Mouse (Mus musculus): ENCODE data around the gene Slc8a2. TPM values are rescaled to one million over a fixed set of nuclear protein-coding genes. Genes with fewer than 3 reads are reported as not detected.

The Slc8a2 gene
- total RNA-seq, 2 experiments from 2014 or later: 0.54 to 1.1 TPM

DNA sequence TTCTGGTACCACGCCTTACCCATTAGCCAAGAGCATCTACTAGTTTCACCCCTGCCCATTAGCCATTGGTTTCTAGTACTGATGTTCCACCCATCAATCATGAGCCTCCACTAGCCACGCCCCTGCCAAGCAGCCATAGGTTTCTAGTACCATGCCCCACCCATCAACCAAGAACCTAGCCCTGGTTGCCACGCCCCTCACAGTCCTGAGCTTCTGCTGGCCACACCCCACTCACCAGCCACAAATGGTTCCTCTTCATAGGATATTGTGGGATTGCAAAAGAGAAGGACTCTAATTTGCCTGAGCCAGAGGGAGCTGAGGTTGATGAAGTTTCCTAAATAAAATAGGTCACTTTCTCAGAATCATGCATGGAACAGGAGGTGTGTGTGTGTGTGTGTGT, 31.1 kb downstream of the Slc8a2 start:
- DNase-seq (ENCODE audit: low spot score in 2 of 2): no peak

DNA sequence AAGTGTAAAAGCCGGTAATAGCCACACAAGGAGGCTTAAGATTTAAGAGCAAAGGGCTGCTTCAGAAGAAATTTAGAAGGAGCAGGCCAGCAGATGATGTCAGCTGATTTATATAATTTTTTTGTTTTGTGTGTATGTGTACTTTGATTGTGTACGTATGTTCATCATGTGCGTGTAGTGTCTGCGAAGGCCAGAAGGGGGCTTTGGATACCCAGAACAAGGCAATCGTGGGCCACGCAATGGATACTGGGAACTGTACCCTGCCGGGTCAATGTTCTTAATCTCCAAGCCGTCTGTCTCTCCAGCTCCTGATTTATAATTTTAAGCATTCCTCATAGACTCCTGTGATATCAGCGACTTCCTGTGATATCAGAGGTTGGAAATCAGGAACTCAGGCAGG, 31.7 kb downstream of the Slc8a2 start:
- DNase-seq (ENCODE audit: low spot score in 2 of 2): no peak

DNA sequence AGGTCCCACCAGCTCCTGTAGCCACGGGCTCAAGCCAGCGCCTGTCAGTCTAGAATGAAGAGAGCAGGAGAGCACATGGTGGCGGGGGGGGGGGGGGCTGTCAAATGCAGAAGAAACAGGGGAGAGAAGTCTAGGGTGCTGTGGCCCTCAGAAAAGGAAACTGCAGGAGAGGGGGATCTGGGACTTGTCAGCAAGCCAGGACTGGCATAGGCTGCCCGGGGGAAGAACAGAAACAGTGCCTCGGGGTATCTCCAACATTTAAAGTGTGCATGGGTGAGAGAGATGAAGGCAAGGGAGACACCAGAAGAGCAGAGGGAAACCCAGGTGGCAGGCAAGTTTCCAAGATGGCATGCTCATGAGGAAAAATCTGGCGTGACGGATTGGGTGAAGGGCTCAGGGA, 32.4 kb downstream of the Slc8a2 start:
- DNase-seq (ENCODE audit: low spot score in 2 of 2): no peak

DNA sequence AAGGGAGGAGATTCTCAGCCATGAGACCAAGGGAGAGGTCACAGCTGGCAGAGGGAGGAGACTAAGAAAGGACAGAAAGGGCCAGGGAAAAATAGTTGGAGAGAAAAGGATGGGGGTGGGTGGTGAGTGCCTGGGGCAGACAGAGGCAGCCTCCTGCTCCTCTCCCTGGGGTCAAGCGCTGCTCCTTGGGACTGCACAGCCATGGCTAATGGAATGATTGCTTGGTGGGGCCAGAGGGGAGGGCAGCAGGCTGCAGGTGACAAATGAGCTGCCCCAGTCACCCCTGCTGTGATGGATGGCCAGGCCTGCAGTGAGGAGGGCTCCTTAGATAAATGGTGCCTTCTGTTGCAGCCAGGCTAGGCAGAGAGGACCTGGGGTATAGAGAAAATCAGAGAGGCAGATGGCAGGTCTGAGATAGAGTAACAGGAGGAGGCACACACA, 42.5 kb downstream of the Slc8a2 start:
- DNase-seq (ENCODE audit: low spot score in 2 of 2): no peak

DNA sequence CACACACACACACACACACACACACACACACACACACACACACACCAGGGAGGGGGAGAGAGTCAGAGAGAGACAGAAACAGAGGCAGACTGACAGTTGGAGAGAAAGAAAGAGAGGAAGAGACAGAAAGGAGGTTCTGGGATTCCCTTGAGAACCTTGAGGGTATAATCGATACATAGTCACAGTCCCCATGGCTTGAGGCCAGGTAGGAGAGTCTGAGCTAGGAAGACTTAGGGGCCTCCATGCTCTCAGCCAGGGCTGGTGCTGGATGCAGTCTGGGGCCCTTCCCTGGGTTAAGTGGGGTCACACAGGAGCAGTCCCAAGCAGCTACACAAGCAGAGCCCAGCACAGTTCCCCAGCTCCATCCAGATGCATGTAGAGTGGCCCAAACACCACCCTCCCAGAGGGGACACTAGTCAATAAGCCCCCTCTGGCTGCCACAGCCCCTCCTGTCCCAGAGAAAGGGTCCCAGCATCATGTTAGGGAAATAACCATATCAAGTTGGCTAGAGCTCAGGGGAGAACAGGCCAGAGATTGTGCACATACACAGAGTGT, 43.0 kb downstream of the Slc8a2 start:
- DNase-seq (ENCODE audit: low spot score in 2 of 2): no peak

DNA sequence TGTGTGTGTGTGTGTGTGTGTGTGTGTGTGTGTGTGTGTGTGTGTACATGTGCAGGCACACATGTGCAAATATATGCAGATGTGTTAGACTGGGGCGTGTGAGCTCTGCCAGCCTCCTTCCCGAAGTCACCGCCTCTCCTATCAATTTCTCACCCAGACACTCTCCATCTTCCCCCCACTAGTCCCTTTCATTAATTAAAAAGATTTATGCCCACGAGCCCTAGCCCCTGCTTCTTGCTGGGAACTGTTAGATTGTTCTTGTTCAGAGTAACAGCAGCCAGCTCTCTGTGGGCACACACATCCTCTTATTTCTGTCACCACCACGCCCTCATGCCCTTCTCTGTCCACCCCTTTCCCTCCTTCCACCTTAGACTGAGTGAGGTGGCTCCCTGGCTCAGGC, 43.5 kb downstream of the Slc8a2 start:
- no peak for DNase-seq (ENCODE audit: low spot score in 2 of 2)

DNA sequence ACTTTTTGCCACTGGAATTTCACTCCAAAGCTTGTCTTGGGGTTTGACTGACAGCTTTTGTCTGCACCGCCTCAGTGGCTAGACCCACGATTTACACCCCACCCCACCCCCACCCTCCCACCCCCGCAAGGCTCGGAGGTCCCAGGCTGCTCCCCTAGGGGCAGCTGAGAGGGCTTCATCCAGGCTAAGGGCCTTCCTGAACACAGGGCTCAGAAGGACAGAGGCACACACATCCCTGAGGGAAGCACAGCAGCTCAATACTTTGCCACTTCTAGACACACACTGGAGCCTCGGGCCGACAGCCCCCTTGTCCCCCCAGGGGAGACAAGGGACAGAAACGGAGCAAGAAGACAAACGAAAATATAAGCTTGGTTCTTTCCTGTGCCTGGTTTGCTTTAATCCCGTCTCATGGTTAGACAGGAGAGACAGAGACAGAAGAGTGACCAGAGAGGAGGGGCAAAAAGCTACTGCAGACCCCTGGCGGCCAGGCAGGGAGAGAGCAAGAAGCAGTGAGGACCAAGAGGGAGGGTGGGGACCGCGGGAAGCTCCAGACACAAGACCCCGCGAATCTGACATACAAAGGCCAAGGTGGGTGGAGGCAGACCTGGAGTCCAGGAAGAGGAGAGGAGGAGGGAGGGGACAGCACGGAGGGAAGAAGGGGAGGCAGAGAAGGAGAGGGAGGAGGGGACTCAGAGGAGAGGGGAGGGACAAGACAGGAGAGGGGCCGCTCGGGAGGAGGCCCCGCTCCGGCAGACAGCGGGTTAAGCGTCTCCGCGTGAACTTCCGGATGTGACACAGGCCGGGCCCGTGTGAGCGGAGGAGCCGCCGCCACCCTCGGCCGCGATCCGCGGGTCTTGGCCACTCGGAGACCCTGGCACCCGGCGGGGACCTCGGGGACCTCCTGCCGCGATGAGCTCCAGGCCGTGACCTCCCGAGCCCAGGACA, 45.2 kb downstream of the Slc8a2 start, which contains the start of gene Meis3:
Gene Meis3, plus strand, starts transcription at position 494 of the 945 bp plus-strand sequence.
- peak; percentile 34 to 59 for DNase-seq (ENCODE audit: low spot score in 2 of 2)

DNA sequence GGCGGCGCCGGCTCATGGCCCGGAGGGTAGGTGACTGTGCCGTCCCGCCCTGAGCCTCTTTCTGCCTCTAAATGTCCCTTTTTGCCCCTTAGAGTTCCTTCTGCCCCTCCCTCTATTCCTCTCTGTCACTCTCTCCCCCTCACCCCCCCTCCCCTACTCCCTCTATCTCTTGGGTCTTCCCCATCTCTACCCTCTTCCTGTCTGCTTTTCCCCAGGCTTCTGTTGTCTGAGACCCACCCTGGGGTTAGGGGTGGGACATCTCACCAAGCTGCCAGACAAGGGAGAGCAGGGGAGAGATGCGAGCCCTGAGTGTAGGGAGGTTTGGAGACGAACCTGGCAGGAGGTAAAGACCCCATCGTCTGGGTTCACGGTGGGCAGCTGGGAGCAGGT, 45.9 kb downstream of the Slc8a2 start:
- no peak for DNase-seq (ENCODE audit: low spot score in 2 of 2)

DNA sequence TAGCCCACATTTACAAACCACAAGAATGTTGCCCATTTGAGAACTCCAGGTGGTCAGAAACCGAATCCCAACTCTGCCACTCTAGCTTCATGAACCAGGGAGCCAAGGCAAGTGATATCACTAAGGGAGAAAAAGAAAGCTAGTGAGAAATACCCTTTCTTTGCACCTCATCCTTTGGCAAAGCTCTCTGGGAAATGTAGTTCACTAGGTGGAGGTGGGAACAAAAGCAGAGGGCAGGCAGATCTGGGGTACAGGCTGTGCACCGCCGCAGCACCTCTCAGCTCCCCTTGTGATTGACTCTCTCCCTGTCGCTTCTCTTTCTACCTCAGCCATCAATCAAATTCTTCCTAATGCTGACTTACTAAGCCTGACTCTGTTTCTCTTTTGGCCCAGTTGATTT, 48.5 kb downstream of the Slc8a2 start:
- no peak for DNase-seq (ENCODE audit: low spot score in 2 of 2)

DNA sequence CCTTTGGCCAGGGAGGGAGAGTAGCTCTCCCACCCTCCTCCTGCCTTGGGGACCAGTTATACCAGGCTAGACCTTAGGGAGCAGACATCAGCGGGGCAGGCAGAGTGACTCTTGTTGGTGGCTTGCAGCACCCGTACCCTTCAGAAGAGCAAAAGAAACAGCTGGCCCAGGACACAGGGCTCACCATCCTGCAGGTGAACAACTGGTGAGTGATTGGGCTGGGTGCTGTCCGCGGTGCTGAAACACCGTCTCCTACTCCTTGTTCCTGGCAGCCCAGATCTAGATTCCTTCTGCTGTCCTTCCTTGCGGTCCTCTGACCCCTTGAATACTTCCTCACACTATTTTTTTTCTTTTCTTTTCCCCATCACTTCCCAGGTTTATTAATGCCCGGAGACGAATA, 54.0 kb downstream of the Slc8a2 start:
- peak in 1 of 2 experiments; percentile 56 for DNase-seq (ENCODE audit: low spot score in 2 of 2)

DNA sequence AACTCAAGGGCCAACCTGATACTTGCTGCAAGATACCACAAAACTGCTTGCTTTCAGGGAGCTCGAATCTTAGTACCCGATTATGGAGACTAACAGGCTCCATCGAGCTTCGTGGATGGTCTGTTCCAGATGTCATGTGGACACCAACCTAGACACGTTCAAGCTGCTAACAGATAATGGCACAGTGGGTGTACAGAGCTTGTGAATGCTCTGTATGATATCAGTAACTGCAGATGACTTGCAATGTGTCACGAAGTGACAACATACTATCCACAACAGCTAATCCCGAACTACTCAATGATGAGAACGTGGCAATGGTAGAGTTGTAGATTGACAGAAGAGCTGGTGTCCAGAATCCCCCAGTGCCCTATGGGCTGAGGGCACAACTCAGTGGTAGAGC, 57.9 kb downstream of the Slc8a2 start:
- DNase-seq (ENCODE audit: low spot score in 2 of 2): no peak

DNA sequence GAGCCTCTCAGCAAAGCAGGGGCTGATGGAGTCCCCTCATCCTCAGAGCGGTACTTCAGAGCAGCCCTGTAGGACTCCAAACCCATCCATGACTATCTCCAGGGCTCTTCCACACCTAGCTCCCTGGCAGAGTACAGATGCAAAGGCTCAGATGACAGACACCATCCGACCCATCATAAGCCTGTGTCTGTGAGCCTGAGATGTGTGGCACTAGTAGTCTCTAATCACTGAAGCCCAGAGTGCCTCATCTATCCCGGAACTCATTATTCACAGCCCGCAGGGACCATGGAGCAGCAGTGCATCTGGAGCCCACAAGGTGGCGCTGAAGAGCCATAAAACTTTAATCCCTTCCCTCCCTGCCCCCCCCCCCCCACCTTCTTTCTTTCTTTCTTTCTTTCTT, 62.7 kb downstream of the Slc8a2 start:
- peak; percentile 55 to 68 for DNase-seq (ENCODE audit: low spot score in 2 of 2)

DNA sequence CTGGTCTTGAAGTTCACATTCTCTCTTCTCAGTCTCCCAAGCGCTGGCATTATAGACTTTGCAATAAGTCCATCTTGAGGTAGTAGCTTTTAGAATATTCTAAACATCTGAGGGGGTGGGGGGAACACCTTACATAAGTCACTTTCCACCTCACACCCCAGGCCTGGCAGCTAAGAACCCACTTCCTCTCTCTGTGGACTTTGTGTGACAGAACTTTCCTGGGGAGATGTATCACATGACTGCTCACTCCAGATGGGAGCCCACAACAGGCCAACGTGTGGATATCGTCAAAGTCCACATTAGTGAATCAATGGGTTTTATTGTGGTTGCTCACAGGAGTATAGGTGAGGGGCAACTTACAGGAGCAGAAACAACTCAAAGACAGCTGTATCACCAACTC, 64.1 kb downstream of the Slc8a2 start:
- DNase-seq (ENCODE audit: low spot score in 2 of 2): no peak

DNA sequence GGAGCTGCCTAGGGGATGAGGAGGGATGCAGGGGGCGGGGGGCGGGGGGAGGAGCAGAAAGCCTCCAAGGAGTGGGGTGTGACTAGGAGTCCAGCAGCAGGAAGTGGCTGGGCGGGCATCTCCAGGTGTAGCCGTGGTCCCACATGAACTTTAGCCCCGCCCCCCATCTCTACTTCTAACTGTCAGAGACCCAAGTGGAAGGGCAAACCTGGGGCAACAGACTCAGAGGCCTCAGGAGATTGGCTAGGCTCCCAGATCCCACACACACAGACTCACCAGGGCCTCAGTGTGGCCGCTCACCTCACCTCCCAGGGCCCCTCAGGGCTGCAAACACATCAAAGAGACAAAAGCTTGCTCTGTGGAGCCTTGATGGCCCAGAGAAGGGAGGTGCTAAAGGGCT, 67.0 kb downstream of the Slc8a2 start:
- DNase-seq (ENCODE audit: low spot score in 2 of 2): no peak

DNA sequence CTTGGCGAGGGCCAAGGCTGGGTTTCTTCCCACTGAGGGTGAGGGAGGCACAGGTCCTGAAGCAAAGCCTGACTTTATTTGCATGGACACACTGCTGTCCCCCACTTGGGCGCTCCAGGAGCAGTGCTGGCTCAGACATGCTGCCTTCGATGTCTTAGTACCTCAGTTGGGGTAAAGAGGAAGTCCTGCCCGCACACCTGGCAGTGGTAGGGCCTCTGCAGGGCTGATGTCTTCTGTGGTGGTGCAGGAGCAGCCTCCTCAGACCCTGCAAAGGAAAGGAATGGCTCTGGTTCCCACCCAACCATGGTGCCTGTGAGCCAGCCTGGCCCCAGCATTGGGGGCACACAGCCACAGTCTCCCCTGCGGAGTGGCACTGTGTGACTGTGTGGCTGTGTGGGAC, 67.5 kb downstream of the Slc8a2 start:
- no peak for DNase-seq (ENCODE audit: low spot score in 2 of 2)

DNA sequence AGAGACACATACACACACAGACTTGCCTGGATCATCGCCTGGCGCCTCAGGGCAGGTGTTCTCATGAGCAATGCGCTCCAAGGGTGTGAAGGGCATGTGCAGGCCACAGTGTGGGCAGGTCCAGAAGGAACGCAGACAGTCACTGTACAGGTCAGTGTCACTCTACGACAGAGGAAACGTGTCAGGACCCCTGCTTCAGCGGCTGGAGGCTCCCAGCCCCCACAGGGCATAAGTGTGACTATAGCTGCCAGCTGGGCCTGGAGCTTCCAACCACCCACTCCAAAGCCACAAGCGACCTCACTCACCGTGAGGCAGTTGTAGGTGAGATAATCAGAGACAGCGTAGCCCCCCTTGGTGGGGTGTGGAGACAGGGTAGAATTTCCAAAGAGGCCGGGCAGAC, 68.9 kb downstream of the Slc8a2 start:
- DNase-seq (ENCODE audit: low spot score in 2 of 2): no peak

DNA sequence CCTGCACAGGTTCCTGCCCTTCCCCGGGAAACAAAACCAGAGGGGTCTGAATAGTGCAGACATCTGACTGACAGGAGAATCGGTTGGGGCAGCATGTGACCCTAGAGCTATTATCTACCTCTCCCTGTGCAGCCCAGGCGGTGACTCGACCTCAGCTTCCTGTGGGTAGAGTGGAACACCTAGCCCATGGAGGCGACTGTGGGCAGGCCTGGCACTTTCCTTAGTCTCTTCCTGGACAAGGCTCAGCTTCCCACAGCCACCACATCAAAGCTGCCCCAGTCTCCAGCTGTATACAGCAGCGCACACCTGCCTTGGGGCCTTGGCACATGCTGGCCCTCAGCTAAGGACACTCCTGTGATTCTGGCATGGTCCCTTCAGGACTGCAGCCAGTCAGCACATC, 71.5 kb downstream of the Slc8a2 start:
- DNase-seq (ENCODE audit: low spot score in 2 of 2): no peak

DNA sequence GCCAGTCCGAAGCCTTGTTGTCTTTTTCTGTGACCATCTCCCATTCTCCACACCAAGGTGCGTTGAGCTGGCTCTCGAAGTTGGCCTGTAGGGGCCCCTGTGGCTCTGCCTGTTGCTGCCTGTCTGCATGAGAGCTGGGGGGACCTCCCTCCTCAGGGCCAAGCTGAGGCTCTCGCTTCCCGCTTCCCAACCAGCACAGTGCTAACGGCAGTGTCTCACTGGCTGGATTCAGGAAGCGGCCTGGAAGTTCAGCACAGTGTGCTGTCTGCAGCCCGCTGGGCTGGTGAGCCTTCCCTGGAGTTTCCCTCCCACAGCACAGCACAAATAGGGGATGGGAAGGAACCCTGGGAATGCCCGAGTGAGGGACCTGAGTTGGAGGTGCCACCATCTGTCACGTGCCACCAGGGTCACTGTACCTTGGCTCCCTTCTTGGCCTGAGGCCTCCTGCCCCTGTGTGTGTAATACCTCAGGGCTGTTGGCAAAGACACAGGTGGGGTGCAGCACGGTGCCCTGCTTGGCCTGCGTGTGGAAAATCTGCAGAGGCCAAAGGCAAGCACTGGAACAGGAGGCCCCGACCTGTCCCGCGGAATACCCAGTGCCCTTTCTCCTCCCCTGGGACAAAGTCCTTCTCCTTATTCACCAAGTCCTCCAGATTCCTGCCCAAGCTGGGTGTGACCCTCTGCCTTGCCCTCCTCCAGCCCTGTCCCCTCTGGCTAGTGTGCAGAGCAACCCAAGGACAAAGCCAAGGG, 73.3 kb downstream of the Slc8a2 start:
- DNase-seq (ENCODE audit: low spot score in 2 of 2): no peak

DNA sequence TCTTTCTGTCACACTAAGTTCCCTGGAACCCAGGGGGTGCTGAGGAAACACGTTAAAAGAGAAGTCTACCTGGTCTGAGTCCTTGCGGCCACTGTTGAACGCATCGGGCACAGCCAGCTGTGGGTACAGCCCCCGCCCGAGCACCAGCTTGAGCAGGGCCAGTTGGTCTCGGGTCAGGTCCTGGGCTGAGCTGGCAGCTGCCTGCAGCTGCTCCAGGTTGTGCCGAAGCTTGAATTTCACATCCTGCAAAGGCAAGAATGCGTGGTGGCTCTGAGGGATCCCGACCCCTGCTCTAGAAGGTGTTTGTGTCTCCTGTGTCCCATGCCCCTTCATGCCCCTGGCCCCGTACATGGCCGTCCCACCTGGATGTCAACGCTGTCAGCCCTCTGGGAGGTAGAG, 73.9 kb downstream of the Slc8a2 start:
- no peak for DNase-seq (ENCODE audit: low spot score in 2 of 2)

DNA sequence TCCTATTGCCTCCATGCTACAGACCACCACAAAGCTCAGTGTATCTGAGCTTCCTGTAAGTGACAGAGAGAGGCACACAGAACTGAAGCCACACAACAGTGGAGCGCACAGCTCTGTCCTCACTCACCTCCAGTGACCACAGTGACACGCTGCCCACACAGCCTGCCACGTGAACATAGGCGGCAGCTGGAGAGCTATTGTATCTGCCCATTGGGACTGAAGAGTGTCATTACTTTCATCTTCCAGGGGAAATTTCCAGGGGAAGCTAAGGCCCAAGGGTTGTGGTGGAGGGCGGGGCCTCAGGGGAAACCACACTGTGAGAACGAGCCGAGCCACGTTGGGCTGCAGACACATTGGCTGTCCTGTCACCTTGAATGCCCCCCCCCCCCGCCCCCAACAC, 75.2 kb downstream of the Slc8a2 start:
- DNase-seq (ENCODE audit: low spot score in 2 of 2): no peak

DNA sequence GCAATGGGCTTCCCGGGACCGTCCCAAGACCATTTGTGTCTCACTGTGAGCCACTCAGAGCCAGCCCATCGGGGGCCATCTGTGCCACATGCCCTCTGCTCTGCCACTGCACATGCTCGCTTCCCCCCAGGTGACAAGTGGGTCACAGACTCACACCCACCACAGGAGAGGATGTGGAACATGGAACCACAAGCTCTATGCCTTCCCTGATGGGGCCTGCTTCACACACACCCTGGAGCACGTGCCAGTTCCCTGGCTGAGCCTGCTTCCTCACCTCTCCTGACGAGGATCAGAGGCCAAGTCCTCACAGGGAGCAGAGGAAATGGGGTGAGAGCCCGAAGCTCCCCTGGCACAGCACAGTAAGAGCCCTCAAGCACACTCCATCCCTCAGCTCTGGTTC, 77.5 kb downstream of the Slc8a2 start:
- DNase-seq (ENCODE audit: low spot score in 2 of 2): no peak

DNA sequence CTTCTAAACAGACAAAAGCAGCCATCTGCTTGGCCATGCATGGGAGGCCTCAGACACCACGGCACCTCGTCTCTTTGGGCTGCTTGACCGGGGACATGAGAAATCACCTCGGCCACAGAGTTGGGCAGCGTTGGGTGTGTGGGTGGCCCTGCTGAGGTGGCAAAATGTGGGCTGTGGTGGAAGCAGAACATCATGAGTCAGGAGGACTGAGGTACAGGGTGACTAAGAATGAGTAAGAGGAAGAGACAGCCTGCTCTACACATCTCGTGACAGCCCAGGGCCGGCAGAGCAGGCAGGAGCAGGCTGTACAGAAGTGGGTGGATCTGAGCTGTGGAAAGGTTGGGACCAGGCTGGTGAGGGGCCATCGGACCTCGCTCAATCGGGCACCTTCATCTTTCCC, 77.9 kb downstream of the Slc8a2 start:
- DNase-seq (ENCODE audit: low spot score in 2 of 2): no peak

Measured in gastrocnemius, postnatal 4 days (tissue).